Mouse (Mus musculus) ES-E14 (cell line): Measurements from ENCODE around the gene Haus5. TPM values are rescaled to one million over a fixed set of nuclear protein-coding genes. Genes with fewer than 3 reads are reported as not detected.
A peak's percentile ranks its signal among the peaks of the same experiment; 100 is the strongest.

Source experiments
- DNase-seq: peaks from one replicate; pipeline ENCODE4 v3.0.0-alpha.2; 2013; ENCODE audit warnings: low read depth, low spot score
- H3K27ac ChIP-seq: 2 replicates; pipeline ENCODE4 v1.5.1; 2012; ENCODE audit warnings: low read depth, mild to moderate bottlenecking, low read length, moderate library complexity, mixed read lengths; ENCODE audit not compliant: poor library complexity, insufficient read depth, severe bottlenecking
- H3K36me3 ChIP-seq: 2 replicates; pipeline ENCODE4 v1.6.1; 2012; ENCODE audit warnings: mild to moderate bottlenecking, low read length, moderate library complexity, mixed read lengths; ENCODE audit not compliant: control insufficient read depth, poor library complexity, insufficient read depth, severe bottlenecking
- H3K4me1 ChIP-seq, 2 experiments: fragments of 150-350 bp in 1 of 2; sonication (generic) in 1 of 2; 2 replicates each; pipeline ENCODE4 v1.6.1; 2012; ENCODE audit warnings: low read length in 2 of 2, mild to moderate bottlenecking in 1 of 2, mixed read lengths in 1 of 2; ENCODE audit not compliant: control insufficient read depth in 2 of 2, insufficient read depth in 2 of 2, poor library complexity in 1 of 2
- H3K4me3 ChIP-seq, 2 experiments: fragments of 150-350 bp in 1 of 2; sonication (generic) in 1 of 2; 2 replicates each; pipeline ENCODE4 v1.5.1; 2012; ENCODE audit warnings: low read length in 2 of 2, low read depth in 1 of 2, mild to moderate bottlenecking in 1 of 2, mixed read lengths in 1 of 2; ENCODE audit not compliant: insufficient read depth in 1 of 2, poor library complexity in 1 of 2, severe bottlenecking in 1 of 2
- H3K9ac ChIP-seq: 2 replicates; pipeline ENCODE4 v1.6.1; 2012; ENCODE audit warnings: low read depth, mild to moderate bottlenecking, low read length, mixed read lengths; ENCODE audit not compliant: poor library complexity, insufficient read depth, severe bottlenecking
- H3K9me3 ChIP-seq: fragments of 150-350 bp; sonication (generic); 2 replicates; pipeline ENCODE4 v1.6.1; 2012; ENCODE audit warnings: low read depth, mild to moderate bottlenecking, low read length; ENCODE audit not compliant: control insufficient read depth, insufficient read depth
- CHD2 ChIP-seq: IDR thresholded peaks from 2 replicates; pipeline ENCODE4 v1.6.1; 2014; ENCODE audit warnings: mild to moderate bottlenecking, low read depth, low read length, inconsistent platforms
- HCFC1 ChIP-seq: IDR thresholded peaks from 2 replicates; pipeline ENCODE4 v1.6.1; 2012; ENCODE audit warnings: low read length, inconsistent platforms, borderline replicate concordance; ENCODE audit not compliant: insufficient read depth
- MAFK ChIP-seq: IDR thresholded peaks from 2 replicates; pipeline ENCODE4 v1.6.1; 2014; ENCODE audit warnings: mild to moderate bottlenecking, low read depth, low read length, inconsistent platforms; ENCODE audit not compliant: insufficient read depth
- ZC3H11A ChIP-seq: IDR thresholded peaks from 2 replicates; pipeline ENCODE4 v1.6.1; 2012; ENCODE audit warnings: low read depth, mild to moderate bottlenecking, inconsistent platforms, low read length, borderline replicate concordance
- ZNF384 ChIP-seq: IDR thresholded peaks from 2 replicates; pipeline ENCODE4 v1.6.1; 2012; ENCODE audit warnings: low read depth, low read length, inconsistent platforms
- in situ Hi-C, 2 experiments: fragments of 600-800 bp; cut with MboI; formaldehyde crosslinking; loops; one replicate each; pipeline ENCODE4 v1.15.1; 2025; ENCODE audit warnings: low sequenced_read_pairs in 2 of 2, inconsistent platforms in 1 of 2; ENCODE audit not compliant: unreplicated experiment in 2 of 2
- total RNA-seq: library from RNA; depleted of rRNA; stranded (reverse); fragments of 300-350 nt; gene quantifications from 2 replicates; pipeline ENCODE4 v1.2.3, GENCODE M21; 2012

Haus5 gene
- total RNA-seq, 1 experiment, result 25.1 TPM

- no peak overlapping the region for H3K9ac ChIP-seq
Measured at GRCm38 (mm10) chr7:30613529-30614112, 51.2 kb downstream of the Haus5 start.

GRCm38 (mm10) chr7:30612654-30613402 lies 52.0 kb downstream of the Haus5 start, which contains the start of gene Upk1a:
Upk1a (minus strand) TSS chr7:30612847.
- peaks cover 0 to 15% of the 10 kb centered on the region in 2 experiments; a peak in 1 of 4 replicates for H3K4me1 ChIP-seq
- TF ChIP-seq MAFK, result no peak
- H3K36me3 ChIP-seq, result peaks cover 12% of the 10 kb centered on the region
- H3K9me3 ChIP-seq, result no peaks in the 10 kb centered on the region
- no peak within 1 kb of the TSS for H3K9ac ChIP-seq
- H3K4me3 ChIP-seq, result no peak within 1 kb of the TSS
- DNase-seq, result no peak
- in situ Hi-C loops, result no loop called here
- H3K27ac ChIP-seq, result no peak within 1 kb of the TSS

More at GRCm38 (mm10) chr7:30613529-30614112, 51.2 kb downstream of the Haus5 start:
- H3K4me1 ChIP-seq, result peaks cover 0 to 10% of the 10 kb centered on the region in 2 experiments; a peak in 1 of 4 replicates
- TF ChIP-seq CHD2 (no peak), MAFK (no peak), ZC3H11A (0 out of 2 replicates have a peak, but pooled peaks have one; percentile 4), ZNF384 (peak; percentile 96), HCFC1 (0 out of 2 replicates have a peak, but pooled peaks have one; percentile 44)
- H3K27ac ChIP-seq, result no peak overlapping the region
- no peaks in the 10 kb centered on the region for H3K9me3 ChIP-seq
- no peak for DNase-seq
- in situ Hi-C loops, result no loop called here
- no peak overlapping the region for H3K4me3 ChIP-seq
- H3K36me3 ChIP-seq, result peaks cover 18% of the 10 kb centered on the region

GRCm38 (mm10) chr7:30610043-30610442 lies 54.8 kb downstream of the Haus5 start:
- H3K9ac ChIP-seq, result no peak overlapping the region
- H3K9me3 ChIP-seq, result no peaks in the 10 kb centered on the region
- no peak overlapping the region for H3K27ac ChIP-seq
- in situ Hi-C loops, result no loop called here
- no peak for DNase-seq
- no peaks in the 10 kb centered on the region for H3K36me3 ChIP-seq
- H3K4me1 ChIP-seq, result peaks cover 0 to 17% of the 10 kb centered on the region in 2 experiments; a peak in 2 of 4 replicates
- TF ChIP-seq MAFK (no peak), ZC3H11A (no peak), CHD2 (no peak), HCFC1 (no peak), ZNF384 (no peak)
- no peak overlapping the region for H3K4me3 ChIP-seq

GRCm38 (mm10) chr7:30608476-30608875 lies 56.3 kb downstream of the Haus5 start:
- no peaks in the 10 kb centered on the region for H3K36me3 ChIP-seq
- peaks cover 0 to 25% of the 10 kb centered on the region in 2 experiments; a peak in 3 of 4 replicates for H3K4me1 ChIP-seq
- in situ Hi-C loops, result no loop called here
- no peak for DNase-seq
- no peak overlapping the region; the same call in 1 of the 2 replicates for H3K27ac ChIP-seq
- H3K4me3 ChIP-seq, result no peak overlapping the region
- TF ChIP-seq ZC3H11A (no peak), MAFK (no peak), ZNF384 (no peak), CHD2 (no peak), HCFC1 (no peak)
- no peak overlapping the region for H3K9ac ChIP-seq
- no peaks in the 10 kb centered on the region for H3K9me3 ChIP-seq
